Mouse (Mus musculus) limb, embryonic 12.5 days (tissue): Measurements from ENCODE around the gene Cacng4. TPM values are rescaled to one million over a fixed set of nuclear protein-coding genes. Genes with fewer than 3 reads are reported as not detected.

Source experiments
- ATAC-seq: fragments of 200-750 bp; cut with Nextera tagmentation; 2 replicates; pipeline ENCODE4 v1.8.0; 2017; ENCODE audit warnings: low read depth, moderate TSS enrichment; ENCODE audit not compliant: insufficient number of reproducible peaks, insufficient read depth, low FRiP score, low TSS enrichment
- H3K27ac ChIP-seq: fragments of 300-500 bp; sonication (generic); 2 replicates; pipeline ENCODE4 v1.5.1; 2016; ENCODE audit warnings: mild to moderate bottlenecking, moderate library complexity
- H3K27me3 ChIP-seq: fragments of 300-500 bp; sonication (generic); 2 replicates; pipeline ENCODE4 v1.6.1; 2016; ENCODE audit warnings: mild to moderate bottlenecking, moderate library complexity
- H3K36me3 ChIP-seq: fragments of 300-500 bp; sonication (generic); 2 replicates; pipeline ENCODE4 v1.6.1; 2016; ENCODE audit warnings: mild to moderate bottlenecking, moderate library complexity
- H3K4me1 ChIP-seq: fragments of 300-500 bp; sonication (generic); replicated peaks from 2 replicates; pipeline ENCODE4 v1.6.1; 2016
- H3K4me2 ChIP-seq: fragments of 300-500 bp; sonication (generic); 2 replicates; pipeline ENCODE4 v1.6.1; 2016; ENCODE audit warnings: mild to moderate bottlenecking, moderate library complexity
- H3K4me3 ChIP-seq: fragments of 300-500 bp; sonication (generic); replicated peaks from 2 replicates; pipeline ENCODE4 v1.5.1; 2016; ENCODE audit warnings: mild to moderate bottlenecking
- H3K9ac ChIP-seq: fragments of 300-500 bp; sonication (generic); replicated peaks from 2 replicates; pipeline ENCODE4 v1.6.1; 2016; ENCODE audit warnings: mild to moderate bottlenecking, moderate library complexity
- H3K9me3 ChIP-seq: fragments of 300-500 bp; sonication (generic); 2 replicates; pipeline ENCODE4 v1.6.1; 2016; ENCODE audit warnings: mild to moderate bottlenecking, moderate library complexity
- WGBS: fragments of 180-500 bp; shearing (Covaris S2); methylation state at CpG from one replicate; pipeline ENCODE4 v1.1.7; 2016; 5-methylcytosine and 5-hydroxymethylcytosine counted together
- polyA plus RNA-seq: library from polyadenylated mRNA; unstranded; fragments of >200 nt; fragmentation: Nextera tagmentation; extraction: Ambion mirVana; gene quantifications from 2 replicates; pipeline ENCODE4 v1.2.1, GENCODE M21; 2016

Cacng4 gene
- polyA plus RNA-seq, 1 experiment from 2014 or later, result 5.2 TPM

GRCm38 (mm10) chr11:107743100-107743499, 51.3 kb downstream of the Cacng4 start:
- Histone ChIP-seq H3K27ac (no peak overlapping the region), H3K4me2 (no peak overlapping the region), H3K9me3 (no peaks in the 10 kb centered on the region), H3K4me1 (peaks cover 5% of the 10 kb centered on the region; the same call in 1 of the 2 replicates), H3K36me3 (no peaks in the 10 kb centered on the region; the same call in 1 of the 2 replicates), H3K9ac (no peak overlapping the region), H3K27me3 (no peaks in the 10 kb centered on the region), H3K4me3 (no peak overlapping the region)
- no peak for ATAC-seq
- WGBS, result 63% methylated on average over 3 of the region's 3 CpGs

DNA sequence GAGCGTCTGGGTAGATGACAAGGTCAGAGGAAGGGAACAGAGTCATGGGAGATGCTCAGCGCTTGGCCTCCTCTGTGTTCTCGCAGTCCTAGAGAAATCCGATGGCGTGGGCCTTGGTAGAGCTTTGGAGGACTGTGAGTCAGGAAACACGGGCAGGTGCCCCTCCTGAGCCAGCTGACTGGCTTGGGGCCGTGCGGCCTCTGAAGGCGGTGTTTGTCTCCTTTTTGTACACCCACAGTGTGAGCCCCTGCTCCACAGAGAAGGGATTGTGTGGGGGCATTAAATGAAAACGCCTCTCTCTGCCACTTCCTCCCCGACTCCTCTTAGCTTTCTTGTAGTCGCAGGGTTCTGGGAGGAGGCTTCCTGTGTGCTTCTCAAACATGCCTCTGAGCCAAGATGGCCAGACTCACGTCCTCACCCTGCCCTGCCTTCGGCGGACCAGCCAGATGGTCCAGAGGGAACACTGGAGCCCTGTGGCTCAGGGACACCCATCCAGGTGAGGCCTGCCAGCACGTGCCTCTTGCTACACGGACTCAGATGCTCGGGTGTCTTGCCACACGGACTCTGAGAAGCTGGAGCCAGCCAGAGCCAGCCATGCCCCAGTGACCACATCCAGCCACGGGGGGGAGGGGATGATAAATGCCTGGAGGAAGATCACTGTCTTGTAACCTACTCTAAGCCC, 55.8 kb downstream of the Cacng4 start:
- no peak overlapping the region for H3K9ac ChIP-seq
- peaks cover 5% of the 10 kb centered on the region; the same call in 1 of the 2 replicates for H3K4me1 ChIP-seq
- H3K9me3 ChIP-seq, result no peaks in the 10 kb centered on the region
- H3K27ac ChIP-seq, result no peak overlapping the region
- no peak overlapping the region for H3K4me2 ChIP-seq
- WGBS, result 85% methylated on average over 20 of the region's 20 CpGs
- peaks cover 19% of the 10 kb centered on the region for H3K36me3 ChIP-seq
- H3K4me3 ChIP-seq, result no peak overlapping the region
- no peaks in the 10 kb centered on the region for H3K27me3 ChIP-seq
- no peak for ATAC-seq

GRCm38 (mm10) chr11:107737886-107738285, 56.5 kb downstream of the Cacng4 start:
- 83% methylated on average over 6 of the region's 6 CpGs for WGBS
- Histone ChIP-seq H3K4me1 (no peaks in the 10 kb centered on the region), H3K9me3 (no peaks in the 10 kb centered on the region), H3K9ac (no peak overlapping the region), H3K36me3 (peaks cover 19% of the 10 kb centered on the region), H3K4me2 (no peak overlapping the region), H3K27me3 (no peaks in the 10 kb centered on the region), H3K4me3 (no peak overlapping the region), H3K27ac (no peak overlapping the region)
- ATAC-seq, result no peak

GRCm38 (mm10) chr11:107734133-107734532, 60.2 kb downstream of the Cacng4 start:
- ATAC-seq, result no peak
- no peaks in the 10 kb centered on the region for H3K9me3 ChIP-seq
- no peaks in the 10 kb centered on the region for H3K27me3 ChIP-seq
- H3K27ac ChIP-seq, result no peak overlapping the region
- peaks cover 19% of the 10 kb centered on the region for H3K36me3 ChIP-seq
- 78% methylated on average over 7 of the region's 7 CpGs for WGBS
- H3K9ac ChIP-seq, result no peak overlapping the region
- no peak overlapping the region for H3K4me3 ChIP-seq
- H3K4me1 ChIP-seq, result no peaks in the 10 kb centered on the region
- no peak overlapping the region for H3K4me2 ChIP-seq

- Histone ChIP-seq H3K27me3 (no peaks in the 10 kb centered on the region), H3K4me1 (no peaks in the 10 kb centered on the region), H3K4me3 (no peak overlapping the region), H3K36me3 (peaks cover 17% of the 10 kb centered on the region), H3K9ac (no peak overlapping the region), H3K9me3 (no peaks in the 10 kb centered on the region), H3K27ac (no peak overlapping the region), H3K4me2 (no peak overlapping the region)
- ATAC-seq, result no peak
- 77% methylated on average over 5 of the region's 5 CpGs for WGBS
Observed at GRCm38 (mm10) chr11:107731498-107731897, 62.9 kb downstream of the Cacng4 start.

DNA sequence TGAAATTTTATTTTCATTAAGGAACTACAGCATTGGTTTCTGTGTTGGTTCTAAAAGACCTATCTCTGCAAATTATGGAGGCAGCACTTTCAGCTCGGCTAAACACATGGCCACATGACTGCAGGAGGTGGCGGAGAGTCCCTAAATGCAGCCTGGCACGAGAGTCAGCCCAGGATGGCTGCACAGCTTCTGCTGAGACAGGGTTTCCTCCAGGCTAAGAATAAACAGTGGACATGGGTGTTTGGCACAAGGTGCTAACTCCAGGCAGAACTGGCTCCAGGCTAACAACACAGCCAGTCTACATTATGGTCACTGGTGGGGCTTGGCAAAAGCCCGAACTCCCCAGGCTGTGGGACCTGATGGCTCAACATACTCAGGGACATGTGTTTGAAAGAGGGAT, 63.4 kb downstream of the Cacng4 start:
- WGBS, result 77% methylated on average over 4 of the region's 4 CpGs
- Histone ChIP-seq H3K36me3 (peaks cover 13% of the 10 kb centered on the region), H3K27ac (no peak overlapping the region), H3K9ac (no peak overlapping the region), H3K4me3 (no peak overlapping the region), H3K4me1 (no peaks in the 10 kb centered on the region), H3K4me2 (no peak overlapping the region), H3K9me3 (no peaks in the 10 kb centered on the region), H3K27me3 (no peaks in the 10 kb centered on the region)
- no peak for ATAC-seq

GRCm38 (mm10) chr11:107729141-107729540, 65.2 kb downstream of the Cacng4 start:
- no peak overlapping the region for H3K27ac ChIP-seq
- 84% methylated on average over 7 of the region's 7 CpGs for WGBS
- no peak for ATAC-seq

DNA sequence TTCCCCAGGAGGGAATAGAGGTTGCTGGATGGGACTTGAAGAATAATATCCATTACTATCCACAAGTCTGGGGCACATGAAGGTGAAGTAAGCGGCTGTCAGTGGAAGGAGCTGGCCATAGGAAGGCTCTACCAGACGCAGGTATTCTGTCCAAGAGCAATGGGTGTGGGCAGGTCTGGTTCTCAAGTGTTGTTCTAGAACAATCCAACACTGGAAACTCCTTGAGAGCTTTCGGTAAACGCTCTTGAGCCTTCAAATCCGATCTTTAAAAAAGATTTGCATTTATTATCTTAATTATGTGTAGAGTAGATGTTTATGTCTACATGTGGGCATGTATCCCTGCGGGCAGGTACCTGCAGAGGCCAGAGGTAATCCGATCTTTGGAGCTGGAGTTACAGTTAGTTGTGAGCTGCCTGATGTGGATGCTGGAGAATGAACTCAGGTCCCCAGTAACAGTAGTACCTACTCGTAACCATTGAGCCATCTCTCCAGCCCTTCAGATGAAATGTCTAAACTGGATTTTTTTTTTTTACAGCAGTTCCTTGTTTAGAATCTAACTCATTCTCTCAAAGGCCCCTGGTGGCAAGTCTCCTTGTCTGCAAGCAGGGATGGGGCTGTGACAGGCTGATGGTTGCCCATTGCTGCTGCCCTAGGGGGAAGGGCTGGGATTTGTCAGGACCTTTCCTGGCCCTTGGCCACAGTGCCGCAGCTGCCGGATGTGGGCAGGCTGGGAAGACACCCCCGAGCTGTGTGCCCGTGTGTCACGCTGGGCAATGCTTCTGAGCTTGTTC, 66.1 kb downstream of the Cacng4 start:
- WGBS, result 77% methylated on average over 13 of the region's 13 CpGs

More at GRCm38 (mm10) chr11:107729141-107729540, 65.2 kb downstream of the Cacng4 start:
- H3K9me3 ChIP-seq, result no peaks in the 10 kb centered on the region
- H3K27me3 ChIP-seq, result no peaks in the 10 kb centered on the region
- H3K36me3 ChIP-seq, result peaks cover 4% of the 10 kb centered on the region; the same call in 1 of the 2 replicates
- no peak overlapping the region for H3K4me2 ChIP-seq
- H3K4me1 ChIP-seq, result no peaks in the 10 kb centered on the region
- H3K9ac ChIP-seq, result no peak overlapping the region
- no peak overlapping the region for H3K4me3 ChIP-seq

DNA sequence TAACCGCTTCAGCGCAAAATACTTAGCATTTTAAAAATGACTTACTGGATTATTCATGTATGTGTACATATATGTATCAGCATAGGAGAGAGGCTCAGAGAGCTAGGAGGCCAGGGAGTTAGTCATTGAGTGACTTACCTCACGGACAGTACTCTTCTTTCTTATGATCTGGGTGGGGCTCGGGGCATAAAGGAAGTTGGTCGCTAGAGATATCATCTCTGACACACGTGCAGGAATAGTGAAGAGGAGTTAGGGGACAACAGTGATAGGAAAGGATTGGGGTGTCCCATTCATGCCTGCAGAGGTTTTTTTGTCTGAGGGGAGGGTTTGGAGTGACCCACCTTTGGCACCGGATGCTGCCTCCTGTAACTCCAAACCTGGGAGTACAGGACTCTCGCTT, 69.8 kb downstream of the Cacng4 start:
- ATAC-seq, result no peak
- H3K4me1 ChIP-seq, result no peaks in the 10 kb centered on the region
- no peak overlapping the region for H3K4me2 ChIP-seq
- no peaks in the 10 kb centered on the region for H3K27me3 ChIP-seq
- 89% methylated on average over 8 of the region's 8 CpGs for WGBS
- no peak overlapping the region for H3K9ac ChIP-seq
- H3K27ac ChIP-seq, result no peak overlapping the region
- H3K4me3 ChIP-seq, result no peak overlapping the region
- no peaks in the 10 kb centered on the region for H3K36me3 ChIP-seq
- H3K9me3 ChIP-seq, result no peaks in the 10 kb centered on the region

More for the DNA sequence above, 66.1 kb downstream of the Cacng4 start:
- Histone ChIP-seq H3K4me2 (no peak overlapping the region), H3K27me3 (no peaks in the 10 kb centered on the region), H3K4me1 (no peaks in the 10 kb centered on the region), H3K9me3 (no peaks in the 10 kb centered on the region), H3K4me3 (no peak overlapping the region), H3K36me3 (no peaks in the 10 kb centered on the region), H3K9ac (no peak overlapping the region), H3K27ac (no peak overlapping the region)
- no peak for ATAC-seq

- H3K9me3 ChIP-seq, result peaks cover 6% of the 10 kb centered on the region; the same call in 1 of the 2 replicates
- H3K36me3 ChIP-seq, result no peaks in the 10 kb centered on the region
- no peak overlapping the region for H3K9ac ChIP-seq
- no peaks in the 10 kb centered on the region for H3K27me3 ChIP-seq
- no peak overlapping the region for H3K4me2 ChIP-seq
- ATAC-seq, result no peak
- H3K4me1 ChIP-seq, result no peaks in the 10 kb centered on the region
- H3K4me3 ChIP-seq, result no peak overlapping the region
- WGBS, result 85% methylated on average over 7 of the region's 7 CpGs
- H3K27ac ChIP-seq, result no peak overlapping the region
Observed at GRCm38 (mm10) chr11:107721057-107721456, 73.3 kb downstream of the Cacng4 start.

GRCm38 (mm10) chr11:107720264-107721021, 73.9 kb downstream of the Cacng4 start:
- no peak for ATAC-seq
- H3K36me3 ChIP-seq, result no peaks in the 10 kb centered on the region
- H3K9me3 ChIP-seq, result peaks cover 6% of the 10 kb centered on the region; the same call in 1 of the 2 replicates
- WGBS, result 88% methylated on average over 9 of the region's 9 CpGs
- no peak overlapping the region for H3K4me3 ChIP-seq
- H3K9ac ChIP-seq, result no peak overlapping the region
- no peak overlapping the region for H3K4me2 ChIP-seq
- no peaks in the 10 kb centered on the region for H3K4me1 ChIP-seq
- H3K27me3 ChIP-seq, result no peaks in the 10 kb centered on the region
- H3K27ac ChIP-seq, result no peak overlapping the region
